Mouse (Mus musculus): ENCODE measurements around the gene Mrps34. TPM values are rescaled to one million over a fixed set of nuclear protein-coding genes. Genes with fewer than 3 reads are reported as not detected.

Gene Mrps34
- 130 and 171 TPM in 2 replicates for polyA plus RNA-seq (2021; fragmentation: Nextera tagmentation)
- long read RNA-seq, experiment 1, transcript Mrps34-201 (3 exons, 918 nt), result major isoform, 58 of 110 reads
- long read RNA-seq, experiment 1, transcript Mrps34-202 (2 exons, 899 nt), result minor isoform, 32 of 110 reads
- long read RNA-seq, experiment 1, partial matches to known transcripts, result 1 of 110 reads
- long read RNA-seq, experiment 1, other reads (novel, unspliced or antisense), result 17 of 110 reads
- long read RNA-seq, experiment 2, transcript Mrps34-201 (3 exons, 918 nt), result major isoform, 91 of 132 reads
- long read RNA-seq, experiment 2, transcript Mrps34-202 (2 exons, 899 nt), result minor isoform, 27 of 132 reads
- long read RNA-seq, experiment 2, partial matches to known transcripts, result 1 of 132 reads
- long read RNA-seq, experiment 2, other reads (novel, unspliced or antisense), result 12 of 132 reads

DNA sequence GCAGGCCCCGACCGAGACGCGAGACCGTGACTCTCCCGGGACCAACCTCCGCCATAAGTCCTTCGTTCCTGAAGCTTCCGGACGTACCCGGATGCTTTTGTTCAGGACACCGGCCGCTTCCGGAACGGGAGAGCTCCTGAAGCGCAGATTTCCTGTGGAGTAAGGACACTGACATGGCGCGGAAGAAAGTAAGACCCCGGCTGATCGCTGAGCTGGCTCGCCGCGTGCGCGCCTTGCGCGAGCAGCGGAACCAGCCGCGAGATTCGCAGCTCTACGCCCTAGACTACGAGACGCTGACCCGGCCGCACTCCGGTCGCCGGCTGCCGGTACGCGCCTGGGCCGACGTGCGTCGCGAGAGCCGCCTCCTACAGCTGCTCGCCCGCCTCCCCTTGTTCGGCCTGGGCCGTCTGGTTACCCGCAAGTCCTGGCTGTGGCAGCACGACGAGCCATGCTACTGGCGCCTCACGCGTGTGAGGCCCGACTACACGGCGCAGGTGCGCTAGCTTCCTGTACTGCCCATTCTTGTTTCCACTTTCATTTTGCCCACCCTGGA, at the start of gene Mrps34, which contains the start of gene Eme2:
Mrps34 (plus strand) TSS at position 122 of the 553 bp plus-strand sequence.
Eme2 (minus strand) TSS at position 93 of the 553 bp plus-strand sequence.

GRCm38 (mm10) chr17:24850065-24850772, 44.7 kb upstream of the Mrps34 start, which contains the start of gene Fahd1:
TSS of gene Fahd1 (minus strand) at chr17:24850364.

GRCm38 (mm10) chr17:24865776-24866175, 29.1 kb upstream of the Mrps34 start, which contains the start of gene Igfals:
TSS of gene Igfals (plus strand) at chr17:24865997.

GRCm38 (mm10) chr17:24886134-24886931, 8.6 kb upstream of the Mrps34 start, which contains the start of the genes Nubp2 and Spsb3:
TSS of gene Nubp2 (minus strand) at chr17:24886349.
TSS of gene Spsb3 (plus strand) at chr17:24886643.

GRCm38 (mm10) chr17:24896241-24896992, 1.5 kb downstream of the Mrps34 start, which contains the start of gene Nme3:
TSS of gene Nme3 (plus strand) at chr17:24896500.

GRCm38 (mm10) chr17:24936259-24937237, 41.6 kb downstream of the Mrps34 start, which contains the start of gene Mapk8ip3:
TSS of gene Mapk8ip3 (minus strand) at chr17:24936977.

Other genes starting within 250 kb of the Mrps34 start
- 39.3 and 41.9 TPM in 2 replicates for gene Slc9a3r2, start 244.8 kb upstream of the Mrps34 start, polyA plus RNA-seq (2021; fragmentation: Nextera tagmentation)
- gene Npw, start 236.7 kb upstream of the Mrps34 start, polyA plus RNA-seq (2021; fragmentation: Nextera tagmentation), result 0.47 and 0.65 TPM in 2 replicates
- 1.3 and 2.4 TPM in 2 replicates for gene Zfp598, start 225.4 kb upstream of the Mrps34 start, polyA plus RNA-seq (2021; fragmentation: Nextera tagmentation)
- gene Syngr3, start 205.2 kb upstream of the Mrps34 start, polyA plus RNA-seq (2021; fragmentation: Nextera tagmentation), result 282 and 371 TPM in 2 replicates
- 33.0 and 34.1 TPM in 2 replicates for gene Gfer, start 199.0 kb upstream of the Mrps34 start, polyA plus RNA-seq (2021; fragmentation: Nextera tagmentation)
- 0.98 and 1.1 TPM in 2 replicates for gene Noxo1, start 198.9 kb upstream of the Mrps34 start, polyA plus RNA-seq (2021; fragmentation: Nextera tagmentation)
- 15.2 and 20.2 TPM in 2 replicates for gene Tbl3, start 187.5 kb upstream of the Mrps34 start, polyA plus RNA-seq (2021; fragmentation: Nextera tagmentation)
- gene Rnf151, start 177.1 kb upstream of the Mrps34 start, polyA plus RNA-seq (2021; fragmentation: Nextera tagmentation), result not detected in 2 replicates
- 1,532 and 1,546 TPM in 2 replicates for gene Rps2, start 177.0 kb upstream of the Mrps34 start, polyA plus RNA-seq (2021; fragmentation: Nextera tagmentation)
- gene Ndufb10, start 170.6 kb upstream of the Mrps34 start, polyA plus RNA-seq (2021; fragmentation: Nextera tagmentation), result 938 and 1,009 TPM in 2 replicates
- gene Rpl3l, start 167.3 kb upstream of the Mrps34 start, polyA plus RNA-seq (2021; fragmentation: Nextera tagmentation), result 0.19 and 0.53 TPM in 2 replicates
- gene Msrb1, start 158.5 kb upstream of the Mrps34 start, polyA plus RNA-seq (2021; fragmentation: Nextera tagmentation), result 6.8 and 17.1 TPM in 2 replicates
- 0.55 and 0.97 TPM in 2 replicates for gene Hs3st6, start 142.1 kb upstream of the Mrps34 start, polyA plus RNA-seq (2021; fragmentation: Nextera tagmentation)
- gene Meiob, start 90.8 kb upstream of the Mrps34 start, polyA plus RNA-seq (2021; fragmentation: Nextera tagmentation), result not detected in 2 replicates
- gene Hagh, start 55.0 kb upstream of the Mrps34 start, polyA plus RNA-seq (2021; fragmentation: Nextera tagmentation), result 287 and 337 TPM in 2 replicates
- 21.7 and 24.4 TPM in 2 replicates for gene Fahd1, start 44.8 kb upstream of the Mrps34 start, polyA plus RNA-seq (2021; fragmentation: Nextera tagmentation)
- not detected in 2 replicates for gene Igfals, start 29.1 kb upstream of the Mrps34 start, polyA plus RNA-seq (2021; fragmentation: Nextera tagmentation)
- 42.6 and 58.2 TPM in 2 replicates for gene Nubp2, start 8.8 kb upstream of the Mrps34 start, polyA plus RNA-seq (2021; fragmentation: Nextera tagmentation)
- 84.9 and 110 TPM in 2 replicates for gene Spsb3, start 8.5 kb upstream of the Mrps34 start, polyA plus RNA-seq (2021; fragmentation: Nextera tagmentation)
- gene Eme2, start within 50 bp of the Mrps34 start, polyA plus RNA-seq (2021; fragmentation: Nextera tagmentation), result 15.5 and 16.2 TPM in 2 replicates
- gene Nme3, start 1.4 kb downstream of the Mrps34 start, polyA plus RNA-seq (2021; fragmentation: Nextera tagmentation), result 117 and 135 TPM in 2 replicates
- gene Mapk8ip3, start 41.9 kb downstream of the Mrps34 start, polyA plus RNA-seq (2021; fragmentation: Nextera tagmentation), result 49.2 and 62.4 TPM in 2 replicates
- 3.8 and 5.3 TPM in 2 replicates for gene Jpt2, start 65.6 kb downstream of the Mrps34 start, polyA plus RNA-seq (2021; fragmentation: Nextera tagmentation)
- 4.1 and 9.0 TPM in 2 replicates for gene Cramp1l, start 120.7 kb downstream of the Mrps34 start, polyA plus RNA-seq (2021; fragmentation: Nextera tagmentation)
- gene Ift140, start 121.0 kb downstream of the Mrps34 start, polyA plus RNA-seq (2021; fragmentation: Nextera tagmentation), result 3.1 and 4.2 TPM in 2 replicates
- 12.0 and 13.3 TPM in 2 replicates for gene Tmem204, start 188.5 kb downstream of the Mrps34 start, polyA plus RNA-seq (2021; fragmentation: Nextera tagmentation)
- gene Telo2, start 220.9 kb downstream of the Mrps34 start, polyA plus RNA-seq (2021; fragmentation: Nextera tagmentation), result 7.1 and 7.9 TPM in 2 replicates
- gene Ptx4, start 225.6 kb downstream of the Mrps34 start, polyA plus RNA-seq (2021; fragmentation: Nextera tagmentation), result not detected in 2 replicates
- 25.3 and 35.1 TPM in 2 replicates for gene Clcn7, start 238.3 kb downstream of the Mrps34 start, polyA plus RNA-seq (2021; fragmentation: Nextera tagmentation)

All from left cerebral cortex, adult 6 months (tissue).